Mouse (Mus musculus) heart, embryonic 14.5 days (tissue): ENCODE data around the gene Atp6v1e2. TPM values are rescaled to one million over a fixed set of nuclear protein-coding genes. Genes with fewer than 3 reads are reported as not detected.

Experiments used
- ATAC-seq: fragments of 200-750 bp; cut with Nextera tagmentation; 2 replicates; pipeline ENCODE4 v1.8.0; 2017; ENCODE audit warnings: low read depth, moderate TSS enrichment; ENCODE audit not compliant: insufficient number of reproducible peaks, insufficient read depth, low FRiP score
- H3K27ac ChIP-seq, 2 experiments: fragments of 200-500 bp in 1 of 2; fragments of 300-500 bp in 1 of 2; sonication (generic) in 1 of 2; replicated peaks in 1 of 2; 2 replicates each; pipeline ENCODE4 v1.5.1; 2012 to 2014; ENCODE audit warnings: low read depth in 2 of 2, low read length in 2 of 2, control low read depth in 1 of 2, mild to moderate bottlenecking in 1 of 2, mixed read lengths in 1 of 2; ENCODE audit not compliant: control insufficient read depth in 1 of 2, insufficient read depth in 1 of 2
- H3K27me3 ChIP-seq: fragments of 300-500 bp; sonication (generic); 2 replicates; pipeline ENCODE4 v1.6.1; 2014; ENCODE audit warnings: mild to moderate bottlenecking, low read length, control low read depth; ENCODE audit not compliant: control insufficient read depth, insufficient read depth
- H3K36me3 ChIP-seq: fragments of 300-500 bp; sonication (generic); 2 replicates; pipeline ENCODE4 v1.6.1; 2014; ENCODE audit warnings: mild to moderate bottlenecking, control low read depth, low read length, mixed read lengths; ENCODE audit not compliant: control insufficient read depth, insufficient read depth
- H3K4me1 ChIP-seq, 2 experiments: fragments of 200-500 bp in 1 of 2; fragments of 300-500 bp in 1 of 2; sonication (generic) in 1 of 2; 2 replicates each; pipeline ENCODE4 v1.6.1; 2012 to 2014; ENCODE audit warnings: low read length in 2 of 2, control low read depth in 1 of 2, mixed read lengths in 1 of 2; ENCODE audit not compliant: control insufficient read depth in 2 of 2, insufficient read depth in 2 of 2
- H3K4me2 ChIP-seq: fragments of 300-500 bp; sonication (generic); 2 replicates; pipeline ENCODE4 v1.6.1; 2014; ENCODE audit warnings: mild to moderate bottlenecking, low read length
- H3K4me3 ChIP-seq, 2 experiments: fragments of 200-500 bp in 1 of 2; fragments of 300-500 bp in 1 of 2; sonication (generic) in 1 of 2; 2 replicates each; pipeline ENCODE4 v1.5.1; 2012 to 2014; ENCODE audit warnings: low read length in 2 of 2, mild to moderate bottlenecking in 2 of 2, control low read depth in 1 of 2, low read depth in 1 of 2, moderate library complexity in 1 of 2; ENCODE audit not compliant: control insufficient read depth in 1 of 2, insufficient read depth in 1 of 2
- H3K9ac ChIP-seq: fragments of 300-500 bp; sonication (generic); 2 replicates; pipeline ENCODE4 v1.6.1; 2014; ENCODE audit warnings: mild to moderate bottlenecking, low read length
- H3K9me3 ChIP-seq: fragments of 300-500 bp; sonication (generic); 2 replicates; pipeline ENCODE4 v1.6.1; 2016; ENCODE audit warnings: low read length, control low read depth; ENCODE audit not compliant: control insufficient read depth
- WGBS: fragments of 180-500 bp; shearing (Covaris S2); extraction: QIAGEN DNeasy Blood & Tissue Kit; methylation state at CpG from one replicate; pipeline ENCODE4 v1.1.7; 2014; 5-methylcytosine and 5-hydroxymethylcytosine counted together
- polyA plus RNA-seq: library from polyadenylated mRNA; unstranded; fragments of >200 nt; fragmentation: Nextera tagmentation; extraction: Ambion mirVana; gene quantifications from 2 replicates; pipeline ENCODE4 v1.2.1, GENCODE M21; 2014

The Atp6v1e2 gene
- polyA plus RNA-seq, 1 experiment from 2014 or later, result not detected

DNA sequence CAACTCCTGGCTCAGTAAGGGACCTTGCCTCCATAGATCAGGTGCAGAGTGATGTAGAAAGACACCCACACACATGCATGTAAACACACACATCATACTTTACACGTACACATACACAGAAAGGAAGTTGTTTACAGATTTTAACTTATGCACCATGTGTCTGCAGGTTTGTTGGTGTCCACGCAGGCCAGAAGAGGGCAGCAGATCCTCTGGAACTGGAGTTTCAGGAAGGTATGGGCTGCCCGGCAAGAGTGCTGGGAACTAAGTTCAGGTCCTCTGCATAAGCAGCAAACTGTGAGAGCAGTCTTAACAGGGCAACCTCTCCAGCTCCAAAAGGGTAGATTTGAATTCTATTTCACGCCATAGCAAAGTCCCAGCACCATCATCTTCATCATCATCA is 32.2 kb downstream of the Atp6v1e2 start:
- no peak for ATAC-seq
- H3K27me3 ChIP-seq, result no peaks in the 10 kb centered on the region
- no peak overlapping the region for H3K4me2 ChIP-seq

GRCm38 (mm10) chr17:86913003-86913607 is 34.6 kb downstream of the Atp6v1e2 start:
- H3K36me3 ChIP-seq, result no peaks in the 10 kb centered on the region
- H3K9ac ChIP-seq, result no peak overlapping the region
- no peak overlapping the region for H3K27ac ChIP-seq
- H3K9me3 ChIP-seq, result no peaks in the 10 kb centered on the region
- H3K4me1 ChIP-seq, result peaks cover 0 to 6% of the 10 kb centered on the region in 2 experiments; a peak in 3 of 4 replicates
- 63% methylated on average over 7 of the region's 7 CpGs for whole genome bisulfite sequencing
- H3K4me3 ChIP-seq, result no peak overlapping the region
- no peaks in the 10 kb centered on the region for H3K27me3 ChIP-seq
- ATAC-seq, result no peak
- no peak overlapping the region for H3K4me2 ChIP-seq

More for the DNA sequence above, 32.2 kb downstream of the Atp6v1e2 start:
- WGBS, result 71% methylated on average over 4 of the region's 4 CpGs
- peaks cover 0 to 4% of the 10 kb centered on the region in 2 experiments; a peak in 2 of 4 replicates for H3K4me1 ChIP-seq
- H3K27ac ChIP-seq, result no peak overlapping the region
- H3K9ac ChIP-seq, result no peak overlapping the region
- H3K36me3 ChIP-seq, result no peaks in the 10 kb centered on the region
- no peak overlapping the region for H3K4me3 ChIP-seq
- H3K9me3 ChIP-seq, result 0 out of 2 replicates have a peak, but pooled peaks cover 2% of the 10 kb centered on the region

DNA sequence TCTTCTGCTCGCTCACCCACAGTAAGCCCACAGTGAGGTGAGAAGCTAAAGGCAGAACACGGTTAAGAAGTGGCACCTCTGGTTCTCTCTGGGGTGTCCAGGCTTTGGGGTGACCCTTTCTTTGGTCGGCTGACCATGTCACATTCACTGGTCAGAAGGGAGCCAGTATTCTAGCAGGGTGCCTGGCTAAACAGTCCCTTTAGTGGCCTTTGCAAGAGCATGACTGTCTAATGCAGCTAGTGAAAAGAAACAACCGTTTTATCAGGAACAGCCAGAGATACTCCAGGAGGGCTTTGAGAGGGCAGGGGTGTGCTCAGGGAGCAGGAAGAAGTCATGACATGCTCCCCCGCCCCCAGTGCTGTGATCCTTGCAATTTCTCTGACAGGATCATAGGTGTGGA is 36.4 kb downstream of the Atp6v1e2 start:
- 40% methylated on average over 5 of the region's 5 CpGs for WGBS
- H3K9me3 ChIP-seq, result no peaks in the 10 kb centered on the region
- H3K4me3 ChIP-seq, result no peak overlapping the region
- H3K4me1 ChIP-seq, result peaks cover 0 to 6% of the 10 kb centered on the region in 2 experiments; a peak in 3 of 4 replicates
- H3K9ac ChIP-seq, result no peak overlapping the region
- no peaks in the 10 kb centered on the region for H3K36me3 ChIP-seq
- no peak overlapping the region for H3K27ac ChIP-seq
- H3K4me2 ChIP-seq, result no peak overlapping the region
- ATAC-seq, result no peak
- no peaks in the 10 kb centered on the region; the same call in 1 of the 2 replicates for H3K27me3 ChIP-seq

DNA sequence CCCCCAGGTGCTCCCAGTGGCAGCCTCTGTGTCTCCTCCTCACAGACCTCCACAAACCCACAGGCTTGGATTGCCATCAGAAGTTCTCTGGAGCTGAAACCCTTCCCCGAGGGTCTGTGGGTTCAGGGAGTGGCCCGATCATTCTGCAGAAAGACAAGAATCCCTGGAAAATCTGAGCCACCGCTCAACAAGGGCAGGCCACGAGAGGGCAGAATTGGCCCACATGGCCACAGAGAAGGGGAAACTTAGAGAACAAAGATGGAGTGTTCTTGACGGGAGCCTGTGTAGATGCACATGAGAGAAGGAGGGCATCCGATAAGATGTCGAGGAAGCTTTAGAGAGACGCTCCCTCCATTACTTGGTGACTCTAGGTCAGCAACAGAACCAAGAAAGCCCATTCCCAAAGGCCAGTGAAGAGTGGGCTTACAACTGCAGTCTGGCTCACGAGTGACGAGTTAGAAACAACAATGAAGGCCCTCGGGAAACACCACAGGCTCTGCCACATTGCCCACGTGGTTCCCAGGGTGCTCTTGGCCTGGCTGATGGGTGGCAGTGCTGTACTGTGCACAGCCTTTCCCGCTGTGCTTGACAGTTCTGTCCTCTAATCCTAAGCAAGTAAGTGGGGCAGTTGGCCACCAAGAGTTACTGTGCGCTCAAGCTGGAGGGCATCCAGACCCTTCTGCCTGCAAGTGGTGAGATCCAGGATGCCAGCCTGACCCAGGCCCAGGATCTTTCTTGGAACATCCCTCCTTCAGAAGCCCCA is 37.8 kb downstream of the Atp6v1e2 start:
- Histone ChIP-seq H3K4me3 (no peak overlapping the region), H3K27me3 (no peaks in the 10 kb centered on the region; the same call in 1 of the 2 replicates), H3K4me2 (no peak overlapping the region), H3K4me1 (peaks cover 11 to 16% of the 10 kb centered on the region in 2 experiments), H3K27ac (no peak overlapping the region), H3K36me3 (no peaks in the 10 kb centered on the region), H3K9ac (no peak overlapping the region), H3K9me3 (no peaks in the 10 kb centered on the region)
- WGBS, result 66% methylated on average over 14 of the region's 14 CpGs
- no peak for ATAC-seq

DNA sequence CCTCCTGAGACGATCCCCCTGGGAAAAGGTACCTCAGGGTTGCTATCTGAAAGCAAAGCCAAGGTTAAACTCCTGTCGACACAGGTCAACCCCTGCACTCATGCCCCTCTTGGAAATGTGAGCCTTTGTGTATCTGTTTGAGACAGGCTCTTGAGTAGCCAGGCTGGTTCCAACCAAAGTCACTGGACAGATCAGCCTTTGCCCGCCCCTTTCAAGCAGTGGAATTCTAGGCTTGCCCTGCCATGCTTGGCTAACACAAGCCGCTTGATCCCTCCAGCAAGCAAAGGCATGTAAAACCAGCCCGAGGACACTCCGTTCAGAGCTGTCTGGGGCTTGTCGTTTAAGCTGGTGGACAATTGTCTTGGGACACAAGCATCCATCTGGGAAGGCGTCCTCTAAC is 39.4 kb downstream of the Atp6v1e2 start:
- H3K9ac ChIP-seq, result no peak overlapping the region
- H3K4me2 ChIP-seq, result no peak overlapping the region
- no peak overlapping the region for H3K4me3 ChIP-seq
- H3K27ac ChIP-seq, result no peak overlapping the region
- no peaks in the 10 kb centered on the region; the same call in 1 of the 2 replicates for H3K27me3 ChIP-seq
- WGBS, result 49% methylated on average over 8 of the region's 8 CpGs
- ATAC-seq, result no peak
- H3K4me1 ChIP-seq, result peaks cover 27 to 28% of the 10 kb centered on the region in 2 experiments
- no peaks in the 10 kb centered on the region for H3K9me3 ChIP-seq
- H3K36me3 ChIP-seq, result no peaks in the 10 kb centered on the region

- H3K27ac ChIP-seq, result no peak overlapping the region
- H3K4me2 ChIP-seq, result no peak overlapping the region
- WGBS, result 89% methylated on average over 3 of the region's 3 CpGs
- H3K9me3 ChIP-seq, result no peaks in the 10 kb centered on the region
- H3K9ac ChIP-seq, result no peak overlapping the region
- H3K4me1 ChIP-seq, result peaks cover 27 to 28% of the 10 kb centered on the region in 2 experiments
- H3K4me3 ChIP-seq, result no peak overlapping the region
- no peak for ATAC-seq
- no peaks in the 10 kb centered on the region for H3K36me3 ChIP-seq
- H3K27me3 ChIP-seq, result no peaks in the 10 kb centered on the region; the same call in 1 of the 2 replicates
Measured at GRCm38 (mm10) chr17:86907092-86907491, 40.6 kb downstream of the Atp6v1e2 start.

DNA sequence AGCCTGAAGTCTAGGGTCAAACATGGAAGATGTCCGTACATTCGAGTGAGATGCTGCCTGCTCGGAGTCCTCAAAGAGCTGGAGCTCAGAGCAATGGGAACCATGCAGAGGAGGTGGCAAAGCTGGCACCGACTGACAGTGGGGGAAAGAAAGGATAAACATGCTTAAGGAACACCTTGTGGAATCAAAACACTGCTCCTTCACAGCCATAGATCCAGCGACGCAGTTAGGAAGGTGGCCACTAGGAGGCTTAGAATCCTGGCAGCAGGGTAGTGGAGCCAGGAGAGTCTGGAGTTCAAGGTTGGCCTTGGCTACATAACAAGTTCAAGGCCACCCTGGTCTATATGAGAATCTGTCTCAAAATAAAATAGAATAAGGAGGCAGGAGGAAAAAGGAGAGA is 41.1 kb downstream of the Atp6v1e2 start:
- H3K9ac ChIP-seq, result no peak overlapping the region
- no peak for ATAC-seq
- no peak overlapping the region for H3K4me2 ChIP-seq
- no peaks in the 10 kb centered on the region for H3K9me3 ChIP-seq
- H3K4me3 ChIP-seq, result no peak overlapping the region
- H3K27me3 ChIP-seq, result no peaks in the 10 kb centered on the region; the same call in 1 of the 2 replicates
- 24% methylated on average over 6 of the region's 6 CpGs for WGBS
- H3K27ac ChIP-seq, result no peak overlapping the region
- peaks cover 27 to 28% of the 10 kb centered on the region in 2 experiments for H3K4me1 ChIP-seq
- no peaks in the 10 kb centered on the region for H3K36me3 ChIP-seq
